Mouse (Mus musculus): ENCODE measurements around the gene Ccdc71. TPM values are rescaled to one million over a fixed set of nuclear protein-coding genes. Genes with fewer than 3 reads are reported as not detected.

Gene Ccdc71
- polyA plus RNA-seq, 1 experiment, result 20.1 TPM

- Histone ChIP-seq H3K27me3 (ENCODE audit: control insufficient read depth, insufficient read depth, low read length) (no peaks in the 10 kb centered on the region), H3K4me1 (ENCODE audit: control insufficient read depth, insufficient read depth, insufficient read length, low read length) (peaks cover 10% of the 10 kb centered on the region), H3K36me3 (ENCODE audit: control insufficient read depth, insufficient read depth, low read length) (peaks cover 23% of the 10 kb centered on the region), H3K27ac (ENCODE audit: insufficient read depth, low read depth, low read length) (peak within 1 kb of the TSS; percentile 66), H3K4me3 (ENCODE audit: low read depth, low read length) (peak within 1 kb of the TSS; percentile 90)
- no peak for TF ChIP-seq CTCF (IDR thresholded peaks at IDR 0.05; ENCODE audit: extremely low read depth, insufficient read length, insufficient replicate concordance, low read depth, low read length)
- 0 out of 2 replicates have a peak, but pooled peaks have one; percentile 11 for TF ChIP-seq POLR2A (IDR thresholded peaks at IDR 0.05; ENCODE audit: low read depth, low read length)
- WGBS, result 17% methylated on average over 11 of the region's 11 CpGs
These were observed 879 bp downstream of the Ccdc71 start, which contains the start of gene Klhdc8b for GRCm38 (mm10) chr9:108461181-108461631. Gene Klhdc8b (minus strand): TSS chr9:108461581.

GRCm38 (mm10) chr9:108461675-108462074 is 1.3 kb downstream of the Ccdc71 start:
- H3K4me3 ChIP-seq (ENCODE audit: low read depth, low read length), result peak overlapping the region; percentile 90; the same call in 1 of the 2 replicates
- H3K27ac ChIP-seq (ENCODE audit: insufficient read depth, low read depth, low read length), result peak overlapping the region; percentile 18

GRCm38 (mm10) chr9:108462192-108462591 is 1.9 kb downstream of the Ccdc71 start:
- no peak overlapping the region for H3K4me3 ChIP-seq (ENCODE audit: low read depth, low read length)
- H3K4me1 ChIP-seq (ENCODE audit: control insufficient read depth, insufficient read depth, insufficient read length, low read length), result peaks cover 10% of the 10 kb centered on the region
- H3K27me3 ChIP-seq (ENCODE audit: control insufficient read depth, insufficient read depth, low read length), result no peaks in the 10 kb centered on the region
- WGBS, result 67% methylated on average over 10 of the region's 10 CpGs
- peaks cover 23% of the 10 kb centered on the region for H3K36me3 ChIP-seq (ENCODE audit: control insufficient read depth, insufficient read depth, low read length)
- peak overlapping the region; percentile 18 for H3K27ac ChIP-seq (ENCODE audit: insufficient read depth, low read depth, low read length)
- no peak for TF ChIP-seq CTCF (IDR thresholded peaks at IDR 0.05; ENCODE audit: extremely low read depth, insufficient read length, insufficient replicate concordance, low read depth, low read length)
- no peak for TF ChIP-seq POLR2A (IDR thresholded peaks at IDR 0.05; ENCODE audit: low read depth, low read length)

More at GRCm38 (mm10) chr9:108461675-108462074, 1.3 kb downstream of the Ccdc71 start:
- Histone ChIP-seq H3K4me1 (ENCODE audit: control insufficient read depth, insufficient read depth, insufficient read length, low read length) (peaks cover 10% of the 10 kb centered on the region), H3K36me3 (ENCODE audit: control insufficient read depth, insufficient read depth, low read length) (peaks cover 23% of the 10 kb centered on the region), H3K27me3 (ENCODE audit: control insufficient read depth, insufficient read depth, low read length) (no peaks in the 10 kb centered on the region)
- TF ChIP-seq CTCF (IDR thresholded peaks at IDR 0.05; ENCODE audit: extremely low read depth, insufficient read length, insufficient replicate concordance, low read depth, low read length) (no peak), POLR2A (IDR thresholded peaks at IDR 0.05; ENCODE audit: low read depth, low read length) (no peak)
- WGBS, result 69% methylated on average over 5 of the region's 5 CpGs

GRCm38 (mm10) chr9:108463713-108464112 is 3.4 kb downstream of the Ccdc71 start:
- Histone ChIP-seq H3K4me3 (ENCODE audit: low read depth, low read length) (no peak overlapping the region), H3K27me3 (ENCODE audit: control insufficient read depth, insufficient read depth, low read length) (no peaks in the 10 kb centered on the region), H3K27ac (ENCODE audit: insufficient read depth, low read depth, low read length) (no peak overlapping the region), H3K36me3 (ENCODE audit: control insufficient read depth, insufficient read depth, low read length) (peaks cover 23% of the 10 kb centered on the region), H3K4me1 (ENCODE audit: control insufficient read depth, insufficient read depth, insufficient read length, low read length) (peaks cover 10% of the 10 kb centered on the region)
- WGBS, result 88% methylated on average over 9 of the region's 9 CpGs
- no peak for TF ChIP-seq POLR2A (IDR thresholded peaks at IDR 0.05; ENCODE audit: low read depth, low read length)
- TF ChIP-seq CTCF (IDR thresholded peaks at IDR 0.05; ENCODE audit: extremely low read depth, insufficient read length, insufficient replicate concordance, low read depth, low read length), result no peak

GRCm38 (mm10) chr9:108466219-108466618 is 5.9 kb downstream of the Ccdc71 start:
- 95% methylated on average over 2 of the region's 2 CpGs for WGBS

GRCm38 (mm10) chr9:108469430-108469829 is 9.1 kb downstream of the Ccdc71 start:
- H3K27ac ChIP-seq (ENCODE audit: insufficient read depth, low read depth, low read length), result no peak overlapping the region
- TF ChIP-seq CTCF (IDR thresholded peaks at IDR 0.05; ENCODE audit: extremely low read depth, insufficient read length, insufficient replicate concordance, low read depth, low read length) (no peak), POLR2A (IDR thresholded peaks at IDR 0.05; ENCODE audit: low read depth, low read length) (no peak)
- 67% methylated on average over 5 of the region's 5 CpGs for WGBS

More at GRCm38 (mm10) chr9:108466219-108466618, 5.9 kb downstream of the Ccdc71 start:
- H3K4me3 ChIP-seq (ENCODE audit: low read depth, low read length), result no peak overlapping the region
- no peak for TF ChIP-seq CTCF (IDR thresholded peaks at IDR 0.05; ENCODE audit: extremely low read depth, insufficient read length, insufficient replicate concordance, low read depth, low read length)
- no peak for TF ChIP-seq POLR2A (IDR thresholded peaks at IDR 0.05; ENCODE audit: low read depth, low read length)
- no peak overlapping the region for H3K27ac ChIP-seq (ENCODE audit: insufficient read depth, low read depth, low read length)
- H3K27me3 ChIP-seq (ENCODE audit: control insufficient read depth, insufficient read depth, low read length), result no peaks in the 10 kb centered on the region
- peaks cover 23% of the 10 kb centered on the region for H3K36me3 ChIP-seq (ENCODE audit: control insufficient read depth, insufficient read depth, low read length)
- peaks cover 3% of the 10 kb centered on the region for H3K4me1 ChIP-seq (ENCODE audit: control insufficient read depth, insufficient read depth, insufficient read length, low read length)

GRCm38 (mm10) chr9:108469845-108470244 is 9.5 kb downstream of the Ccdc71 start:
- Histone ChIP-seq H3K4me1 (ENCODE audit: control insufficient read depth, insufficient read depth, insufficient read length, low read length) (no peaks in the 10 kb centered on the region), H3K36me3 (ENCODE audit: control insufficient read depth, insufficient read depth, low read length) (peaks cover 6% of the 10 kb centered on the region), H3K27ac (ENCODE audit: insufficient read depth, low read depth, low read length) (no peak overlapping the region), H3K27me3 (ENCODE audit: control insufficient read depth, insufficient read depth, low read length) (no peaks in the 10 kb centered on the region), H3K4me3 (ENCODE audit: low read depth, low read length) (no peak overlapping the region)
- whole genome bisulfite sequencing, result 37% methylated on average over 4 of the region's 4 CpGs
- no peak for TF ChIP-seq CTCF (IDR thresholded peaks at IDR 0.05; ENCODE audit: extremely low read depth, insufficient read length, insufficient replicate concordance, low read depth, low read length)
- TF ChIP-seq POLR2A (IDR thresholded peaks at IDR 0.05; ENCODE audit: low read depth, low read length), result no peak

More at GRCm38 (mm10) chr9:108469430-108469829, 9.1 kb downstream of the Ccdc71 start:
- Histone ChIP-seq H3K4me3 (ENCODE audit: low read depth, low read length) (no peak overlapping the region), H3K4me1 (ENCODE audit: control insufficient read depth, insufficient read depth, insufficient read length, low read length) (no peaks in the 10 kb centered on the region), H3K27me3 (ENCODE audit: control insufficient read depth, insufficient read depth, low read length) (no peaks in the 10 kb centered on the region), H3K36me3 (ENCODE audit: control insufficient read depth, insufficient read depth, low read length) (peaks cover 9% of the 10 kb centered on the region)

All from small intestine, adult 2 months (tissue).